Mouse (Mus musculus): ENCODE results near the gene Spats2l. TPM values are rescaled to one million over a fixed set of nuclear protein-coding genes. Genes with fewer than 3 reads are reported as not detected.

Gene Spats2l
- polyA plus RNA-seq, 1 experiment, result 1.6 TPM

DNA sequence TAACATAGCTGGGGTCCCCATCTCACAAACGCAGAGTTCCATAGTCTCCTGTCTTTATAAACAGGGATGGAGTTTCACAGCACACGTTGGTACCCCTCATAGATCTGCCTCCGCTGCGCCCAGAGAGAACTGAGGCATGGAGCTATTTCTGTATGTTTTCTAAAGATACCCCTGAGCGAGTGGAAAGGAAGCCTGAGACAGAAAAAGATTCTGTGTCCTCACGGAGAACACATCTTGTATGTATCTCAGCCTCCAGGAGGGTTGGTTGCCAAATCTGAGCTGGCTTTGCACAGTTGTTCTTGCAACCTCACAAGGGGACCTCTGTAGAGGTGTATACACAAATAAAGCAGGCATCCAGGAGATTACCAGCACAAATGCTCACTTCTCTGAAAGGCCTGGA is 105.0 kb downstream of the Spats2l start:
- Histone ChIP-seq H3K4me3 (replicated peaks; ENCODE audit: control insufficient read depth, low read depth, low read length) (no peak overlapping the region), H3K4me1 (ENCODE audit: control insufficient read depth, insufficient read depth, low read length) (no peaks in the 10 kb centered on the region), H3K27ac (ENCODE audit: control insufficient read depth, insufficient read depth, low read depth, low read length, poor library complexity) (no peak overlapping the region)
- WGBS, result 85% methylated on average over 6 of the region's 6 CpGs
- TF ChIP-seq CTCF (IDR thresholded peaks at IDR 0.05; ENCODE audit: control insufficient read depth, insufficient read depth, low read length), result no peak
- TF ChIP-seq POLR2A (IDR thresholded peaks at IDR 0.05; ENCODE audit: borderline replicate concordance, control insufficient read depth, low read depth, low read length), result no peak

DNA sequence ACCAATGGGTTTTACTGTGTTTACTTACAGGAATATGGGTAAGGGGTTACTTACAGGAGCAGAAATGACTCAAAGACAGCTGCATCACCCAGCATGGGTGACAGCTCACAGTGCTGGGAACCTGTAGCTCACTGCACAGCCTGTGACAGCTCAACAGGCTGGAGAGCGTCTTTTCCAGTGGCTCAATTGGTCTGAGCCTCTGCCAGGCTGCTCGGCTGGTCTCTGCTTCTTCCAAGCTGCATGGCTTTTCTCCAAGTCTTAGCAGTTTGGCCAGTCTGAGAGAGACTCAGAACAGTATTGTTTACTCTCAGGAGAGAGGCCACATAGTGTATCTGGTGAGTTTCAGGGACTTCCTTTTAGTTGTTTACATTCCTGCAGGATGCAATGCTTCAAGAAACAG is 110.9 kb downstream of the Spats2l start:
- Histone ChIP-seq H3K4me3 (replicated peaks; ENCODE audit: control insufficient read depth, low read depth, low read length) (no peak overlapping the region), H3K4me1 (ENCODE audit: control insufficient read depth, insufficient read depth, low read length) (no peaks in the 10 kb centered on the region), H3K27ac (ENCODE audit: control insufficient read depth, insufficient read depth, low read depth, low read length, poor library complexity) (no peak overlapping the region)
- 62% methylated on average over 2 of the region's 2 CpGs for WGBS
- TF ChIP-seq POLR2A (IDR thresholded peaks at IDR 0.05; ENCODE audit: borderline replicate concordance, control insufficient read depth, low read depth, low read length) (no peak), CTCF (IDR thresholded peaks at IDR 0.05; ENCODE audit: control insufficient read depth, insufficient read depth, low read length) (no peak)

DNA sequence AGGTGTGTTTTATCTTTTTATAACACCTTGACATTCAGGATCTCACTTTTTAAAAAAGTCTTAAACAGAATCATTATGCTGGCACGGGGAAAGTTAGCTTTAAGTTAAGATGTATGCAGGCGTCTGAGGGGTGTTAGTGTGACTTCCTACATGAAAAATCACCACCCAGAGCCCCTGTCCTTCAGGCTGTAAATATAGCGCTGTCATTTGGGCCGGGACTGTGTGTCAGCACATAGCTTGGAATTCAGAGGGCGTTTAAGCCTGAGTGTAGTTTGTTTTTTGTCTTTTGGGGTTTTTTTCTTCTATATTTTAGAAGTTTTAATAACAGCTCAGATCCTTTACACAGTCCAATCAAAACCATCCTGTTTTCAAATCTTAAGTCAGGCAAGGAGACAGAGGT is 115.8 kb downstream of the Spats2l start:
- Histone ChIP-seq H3K4me1 (ENCODE audit: control insufficient read depth, insufficient read depth, low read length) (no peaks in the 10 kb centered on the region), H3K4me3 (replicated peaks; ENCODE audit: control insufficient read depth, low read depth, low read length) (no peak overlapping the region), H3K27ac (ENCODE audit: control insufficient read depth, insufficient read depth, low read depth, low read length, poor library complexity) (no peak overlapping the region)
- WGBS, result 50% methylated on average over 5 of the region's 5 CpGs
- TF ChIP-seq POLR2A (IDR thresholded peaks at IDR 0.05; ENCODE audit: borderline replicate concordance, control insufficient read depth, low read depth, low read length), result no peak
- no peak for TF ChIP-seq CTCF (IDR thresholded peaks at IDR 0.05; ENCODE audit: control insufficient read depth, insufficient read depth, low read length)

DNA sequence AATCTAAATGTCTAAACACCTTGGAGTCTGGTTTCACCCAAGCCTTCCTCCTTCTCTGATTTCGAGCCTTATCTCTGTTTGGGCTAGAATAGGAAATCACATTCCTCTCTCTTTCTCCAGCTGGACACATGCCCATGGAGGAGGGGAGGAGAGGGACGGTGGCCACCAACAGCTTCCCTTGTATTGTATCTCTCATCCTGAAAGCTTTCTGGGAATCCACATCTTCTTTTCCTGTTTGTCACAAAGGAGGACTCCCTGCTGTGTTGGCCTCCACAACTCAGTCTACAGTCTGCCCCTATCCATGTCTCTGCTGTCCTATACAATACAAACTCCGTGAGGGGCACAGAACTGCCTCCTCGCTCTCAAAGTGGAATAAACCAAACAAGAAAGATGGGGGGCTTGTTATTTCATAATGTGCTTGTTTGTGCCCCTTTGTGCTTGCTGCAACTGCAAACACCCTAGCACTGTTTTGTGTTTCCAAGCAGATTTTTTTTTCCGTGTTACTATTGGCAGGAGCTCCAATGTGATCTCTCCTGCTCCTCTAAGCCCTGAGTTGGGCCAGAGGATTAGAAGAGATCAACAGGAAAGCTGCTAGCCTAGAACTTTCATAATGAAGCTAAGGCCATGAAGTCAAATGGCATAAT is 116.4 kb downstream of the Spats2l start:
- WGBS, result 65% methylated on average over 5 of the region's 5 CpGs
- TF ChIP-seq CTCF (IDR thresholded peaks at IDR 0.05; ENCODE audit: control insufficient read depth, insufficient read depth, low read length), result no peak
- no peak for TF ChIP-seq POLR2A (IDR thresholded peaks at IDR 0.05; ENCODE audit: borderline replicate concordance, control insufficient read depth, low read depth, low read length)
- H3K27ac ChIP-seq (ENCODE audit: control insufficient read depth, insufficient read depth, low read depth, low read length, poor library complexity), result no peak overlapping the region
- no peaks in the 10 kb centered on the region for H3K4me1 ChIP-seq (ENCODE audit: control insufficient read depth, insufficient read depth, low read length)
- no peak overlapping the region for H3K4me3 ChIP-seq (replicated peaks; ENCODE audit: control insufficient read depth, low read depth, low read length)

DNA sequence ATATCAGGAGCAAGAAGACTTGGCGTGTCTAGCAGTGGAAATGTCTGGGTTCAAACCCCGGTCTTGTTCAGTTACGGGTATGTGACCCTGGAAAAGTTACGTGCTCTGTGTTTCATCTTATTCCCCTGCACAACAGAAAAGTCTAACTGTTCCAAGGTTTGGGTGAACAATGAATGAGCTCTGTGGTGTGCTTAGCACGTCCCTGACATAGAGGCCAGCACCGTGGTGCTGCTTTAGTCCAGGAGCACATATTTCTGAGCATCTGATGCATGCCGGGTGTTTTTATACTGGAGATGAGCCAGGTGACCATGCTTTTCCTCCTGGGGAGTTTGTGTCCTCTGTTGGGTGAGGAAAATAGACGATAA is 116.9 kb downstream of the Spats2l start:
- Histone ChIP-seq H3K4me1 (ENCODE audit: control insufficient read depth, insufficient read depth, low read length) (no peaks in the 10 kb centered on the region), H3K27ac (ENCODE audit: control insufficient read depth, insufficient read depth, low read depth, low read length, poor library complexity) (no peak overlapping the region), H3K4me3 (replicated peaks; ENCODE audit: control insufficient read depth, low read depth, low read length) (no peak overlapping the region)
- TF ChIP-seq POLR2A (IDR thresholded peaks at IDR 0.05; ENCODE audit: borderline replicate concordance, control insufficient read depth, low read depth, low read length) (no peak), CTCF (IDR thresholded peaks at IDR 0.05; ENCODE audit: control insufficient read depth, insufficient read depth, low read length) (no peak)
- 83% methylated on average over 8 of the region's 8 CpGs for WGBS

DNA sequence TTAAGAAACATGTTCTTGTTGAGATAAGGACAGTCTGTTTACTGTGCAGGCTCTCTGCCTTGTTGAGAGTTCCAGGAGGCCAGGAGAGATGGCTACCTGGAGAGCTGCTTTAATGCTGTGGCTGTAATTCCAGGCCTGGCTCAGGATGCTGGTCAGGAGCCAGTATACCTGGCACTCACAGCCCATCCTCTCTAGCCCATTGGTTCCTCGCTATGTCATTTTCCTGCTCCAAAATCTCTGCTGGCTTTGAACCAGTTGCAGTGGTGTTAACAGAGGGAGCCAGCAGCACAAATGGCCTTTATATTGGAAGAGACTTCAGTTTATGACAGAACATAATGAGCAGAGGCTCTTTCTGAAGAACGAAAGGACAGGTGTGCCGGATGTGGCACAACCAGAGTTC is 127.5 kb downstream of the Spats2l start:
- 76% methylated on average over 3 of the region's 3 CpGs for WGBS
- no peak for TF ChIP-seq POLR2A (IDR thresholded peaks at IDR 0.05; ENCODE audit: borderline replicate concordance, control insufficient read depth, low read depth, low read length)
- no peak for TF ChIP-seq CTCF (IDR thresholded peaks at IDR 0.05; ENCODE audit: control insufficient read depth, insufficient read depth, low read length)
- no peaks in the 10 kb centered on the region for H3K4me1 ChIP-seq (ENCODE audit: control insufficient read depth, insufficient read depth, low read length)
- H3K4me3 ChIP-seq (replicated peaks; ENCODE audit: control insufficient read depth, low read depth, low read length), result no peak overlapping the region
- H3K27ac ChIP-seq (ENCODE audit: control insufficient read depth, insufficient read depth, low read depth, low read length, poor library complexity), result no peak overlapping the region

DNA sequence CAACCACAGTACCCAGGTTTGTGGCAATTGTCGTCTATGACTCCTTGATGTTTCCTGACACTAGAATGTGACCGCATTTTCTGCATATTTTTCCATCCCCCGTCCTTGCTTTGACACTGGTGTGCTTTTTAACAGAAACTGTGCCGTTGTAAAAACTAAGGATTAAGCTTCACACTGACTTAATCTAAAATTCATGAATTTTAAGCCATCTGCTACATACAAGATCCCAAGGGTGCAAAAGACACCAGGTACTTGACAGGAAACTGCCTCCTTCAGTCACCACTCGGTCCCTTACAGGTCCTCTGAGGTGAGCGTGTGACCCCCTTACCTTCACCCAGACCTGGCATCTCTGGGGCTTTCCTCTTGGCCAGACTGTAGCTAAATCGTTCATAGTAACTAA is 129.8 kb downstream of the Spats2l start:
- TF ChIP-seq CTCF (IDR thresholded peaks at IDR 0.05; ENCODE audit: control insufficient read depth, insufficient read depth, low read length) (no peak), POLR2A (IDR thresholded peaks at IDR 0.05; ENCODE audit: borderline replicate concordance, control insufficient read depth, low read depth, low read length) (no peak)
- 74% methylated on average over 7 of the region's 7 CpGs for WGBS
- Histone ChIP-seq H3K4me1 (ENCODE audit: control insufficient read depth, insufficient read depth, low read length) (no peaks in the 10 kb centered on the region), H3K4me3 (replicated peaks; ENCODE audit: control insufficient read depth, low read depth, low read length) (no peak overlapping the region), H3K27ac (ENCODE audit: control insufficient read depth, insufficient read depth, low read depth, low read length, poor library complexity) (no peak overlapping the region)

DNA sequence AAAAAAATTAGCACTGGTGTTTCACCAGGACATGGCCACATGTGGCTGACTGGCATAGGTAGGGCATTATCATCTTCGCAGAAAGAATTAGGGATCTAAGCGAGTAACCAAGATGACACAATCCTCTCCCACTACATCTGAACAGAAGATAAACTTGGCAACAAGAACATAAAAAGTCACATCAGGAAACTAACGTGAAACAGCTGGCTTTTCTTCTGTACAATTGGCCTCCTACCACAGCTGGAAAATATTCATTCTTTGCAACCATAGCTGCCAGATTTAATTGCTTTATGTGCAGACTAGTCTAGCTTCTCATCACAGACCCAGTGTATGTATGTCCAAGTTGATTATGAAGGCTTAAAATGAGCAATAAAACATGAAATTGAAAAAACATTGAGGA is 131.9 kb downstream of the Spats2l start:
- Histone ChIP-seq H3K4me1 (ENCODE audit: control insufficient read depth, insufficient read depth, low read length) (no peaks in the 10 kb centered on the region), H3K4me3 (replicated peaks; ENCODE audit: control insufficient read depth, low read depth, low read length) (no peak overlapping the region), H3K27ac (ENCODE audit: control insufficient read depth, insufficient read depth, low read depth, low read length, poor library complexity) (no peak overlapping the region)
- WGBS, result 69% methylated on average over 3 of the region's 3 CpGs
- no peak for TF ChIP-seq POLR2A (IDR thresholded peaks at IDR 0.05; ENCODE audit: borderline replicate concordance, control insufficient read depth, low read depth, low read length)
- no peak for TF ChIP-seq CTCF (IDR thresholded peaks at IDR 0.05; ENCODE audit: control insufficient read depth, insufficient read depth, low read length)

DNA sequence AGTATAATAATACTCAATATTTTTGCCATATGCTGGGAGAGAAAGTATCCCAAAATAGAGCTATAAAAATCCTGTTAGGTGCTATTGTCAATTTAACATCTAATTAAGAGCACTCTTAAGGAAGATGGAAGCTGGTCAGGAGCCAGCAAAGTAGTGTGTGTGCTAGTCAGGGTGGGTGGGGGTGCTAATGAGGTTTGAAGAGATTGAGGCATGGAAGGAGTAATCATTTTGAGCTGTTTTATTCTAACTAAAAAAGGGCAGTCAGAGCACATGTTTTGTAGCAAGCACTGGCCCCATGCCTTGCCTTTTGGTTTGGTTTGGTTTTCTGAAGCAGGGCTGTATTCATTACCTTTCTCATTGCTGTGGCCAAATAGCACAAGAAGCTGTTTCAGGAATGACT is 132.3 kb downstream of the Spats2l start:
- Histone ChIP-seq H3K27ac (ENCODE audit: control insufficient read depth, insufficient read depth, low read depth, low read length, poor library complexity) (no peak overlapping the region), H3K4me1 (ENCODE audit: control insufficient read depth, insufficient read depth, low read length) (no peaks in the 10 kb centered on the region), H3K4me3 (replicated peaks; ENCODE audit: control insufficient read depth, low read depth, low read length) (no peak overlapping the region)
- no peak for TF ChIP-seq CTCF (IDR thresholded peaks at IDR 0.05; ENCODE audit: control insufficient read depth, insufficient read depth, low read length)
- TF ChIP-seq POLR2A (IDR thresholded peaks at IDR 0.05; ENCODE audit: borderline replicate concordance, control insufficient read depth, low read depth, low read length), result no peak

Data from bone marrow, adult 2 months (tissue).